Comparison of ENCODE assay signal across 24 mouse cellular contexts in the genomic region with DNA sequence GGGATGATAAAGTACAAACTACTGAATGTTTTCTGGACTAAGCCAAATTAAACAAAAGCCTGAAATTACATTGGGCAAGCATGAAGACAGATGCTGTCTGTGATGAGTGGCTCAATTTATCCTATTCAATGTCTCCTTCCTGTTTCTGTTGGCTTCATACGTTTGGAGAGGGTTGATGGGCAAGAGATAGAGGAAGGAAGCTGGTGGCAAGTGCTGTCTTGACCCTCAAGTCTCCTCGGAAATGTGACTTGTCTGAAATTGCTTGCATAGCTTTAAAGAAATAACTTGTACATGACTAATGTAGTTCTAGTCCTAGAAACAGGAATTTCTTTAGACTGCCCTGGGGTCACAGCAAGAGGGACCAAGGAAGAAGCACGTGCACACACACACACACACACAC.
A peak's percentile ranks its signal among the peaks of the same experiment; 100 is the strongest.
DNase-seq lines count a peak whose midpoint lies in the region; ATAC-seq and TF ChIP-seq lines count a peak whose summit lies in the region.
"Had no signal": no experiment of that assay in that cellular context is flagged by ENCODE, and none has a peak within 500 bp of the region (broad histone marks: within the 10 kb centered on the region; RNA-seq: fewer than 3 reads in every experiment).

No protein-coding gene starts in this region.

- DNase-seq in kidney, postnatal 0 days (ENCODE audit: low spot score) = peak; percentile 47
- peak; percentile 81 for DNase-seq in 416B (ENCODE audit: low read depth)
- peak; percentile 27 for DNase-seq in kidney, postnatal 14 days
- no peak for DNase-seq in cerebellum, adult 8-10 months
- DNase-seq: adrenal gland, postnatal 14 days; cerebellum, adult 18-20 months; gastrocnemius, postnatal 25 days; heart, postnatal 14 days; left cerebral cortex, postnatal 4 days; liver, embryonic 13.5 days; lung, postnatal 14 days; thymus, postnatal 25 days had no signal

- no peaks in the 10 kb centered on the region for H3K9me3 ChIP-seq in kidney, postnatal 0 days (replicated peaks; ENCODE audit: low read length)
- H3K9me3 ChIP-seq in kidney, embryonic 16.5 days (ENCODE audit: low read length) = no peaks in the 10 kb centered on the region
- H3K9me3 ChIP-seq: forebrain, embryonic 15.5 days; heart, embryonic 12.5 days; liver, embryonic 13.5 days; neural tube, embryonic 15.5 days had no signal

- H3K27me3 ChIP-seq in kidney, postnatal 0 days (ENCODE audit: insufficient read depth, low read length) = no peaks in the 10 kb centered on the region
- no peaks in the 10 kb centered on the region for H3K27me3 ChIP-seq in kidney, embryonic 16.5 days (ENCODE audit: insufficient read depth, low read length)
- H3K27me3 ChIP-seq: forebrain, embryonic 15.5 days; heart, embryonic 12.5 days; liver, embryonic 13.5 days; neural tube, embryonic 15.5 days had no signal

- H3K4me1 ChIP-seq in kidney, postnatal 0 days (replicated peaks; ENCODE audit: insufficient read depth, low read length) = no peaks in the 10 kb centered on the region
- H3K4me1 ChIP-seq in kidney, embryonic 16.5 days (ENCODE audit: insufficient read depth, low read length) = no peaks in the 10 kb centered on the region
- H3K4me1 ChIP-seq in bone marrow macrophage, adult 2 months (ENCODE audit: control insufficient read depth, insufficient read depth, low read length) = peaks cover 33% of the 10 kb centered on the region
- H3K4me1 ChIP-seq: forebrain, embryonic 15.5 days; neural tube, embryonic 15.5 days had no signal

- no peak overlapping the region for H3K9ac ChIP-seq in kidney, postnatal 0 days (ENCODE audit: low read depth, low read length)
- no peak overlapping the region for H3K9ac ChIP-seq in kidney, embryonic 16.5 days (replicated peaks; ENCODE audit: low read length)
- H3K9ac ChIP-seq: forebrain, embryonic 15.5 days; heart, embryonic 12.5 days; hindbrain, embryonic 14.5 days; liver, embryonic 13.5 days; neural tube, embryonic 15.5 days had no signal

- no peak overlapping the region for H3K4me3 ChIP-seq in kidney, postnatal 0 days (replicated peaks; ENCODE audit: low read depth, low read length)
- no peak overlapping the region for H3K4me3 ChIP-seq in kidney, embryonic 16.5 days (ENCODE audit: low read length)
- no peak overlapping the region for H3K4me3 ChIP-seq in bone marrow macrophage, adult 2 months (ENCODE audit: insufficient read depth, low read length)
- H3K4me3 ChIP-seq: erythroblast, embryonic 14.5 days; forebrain, embryonic 15.5 days; heart, embryonic 12.5 days; liver, embryonic 13.5 days; neural tube, embryonic 15.5 days had no signal

- ATAC-seq in kidney, postnatal 0 days (replicated peaks; ENCODE audit: low FRiP score, low read depth) = no peak
- ATAC-seq in kidney, embryonic 16.5 days (ENCODE audit: low FRiP score, low TSS enrichment) = no peak
- ATAC-seq in cerebellum, adult (ENCODE audit: insufficient number of reproducible peaks, low FRiP score, low TSS enrichment) = no peak
- ATAC-seq: activated CD4-positive, CD25-positive, alpha-beta regulatory T cell, adult 4 months; CD4-positive, CD25-positive, alpha-beta regulatory T cell, adult 4 months; forebrain, embryonic 15.5 days; intestine, embryonic 16.5 days; midbrain, embryonic 16.5 days had no signal

- TF ChIP-seq POLR2A in bone marrow macrophage, adult 2 months (IDR thresholded peaks at IDR 0.05; ENCODE audit: borderline replicate concordance, low read depth, low read length) = no peak

- H3K36me3 ChIP-seq in kidney, postnatal 0 days (ENCODE audit: insufficient read depth, low read length) = no peaks in the 10 kb centered on the region
- H3K36me3 ChIP-seq in kidney, embryonic 16.5 days (ENCODE audit: insufficient read depth, low read length) = no peaks in the 10 kb centered on the region
- H3K36me3 ChIP-seq: forebrain, embryonic 15.5 days; heart, embryonic 12.5 days; liver, embryonic 13.5 days; neural tube, embryonic 15.5 days had no signal

- TF ChIP-seq CTCF in kidney, postnatal 0 days (IDR thresholded peaks at IDR 0.05; ENCODE audit: low read depth) = no peak
- no peak for TF ChIP-seq CTCF in bone marrow macrophage, adult 2 months (IDR thresholded peaks at IDR 0.05; ENCODE audit: low read depth, low read length)

- no peak overlapping the region for H3K4me2 ChIP-seq in kidney, postnatal 0 days (ENCODE audit: low read length)
- no peak overlapping the region for H3K4me2 ChIP-seq in kidney, embryonic 16.5 days (replicated peaks; ENCODE audit: low read depth, low read length)
- H3K4me2 ChIP-seq: forebrain, embryonic 15.5 days; heart, embryonic 12.5 days; hindbrain, embryonic 14.5 days; liver, embryonic 13.5 days; neural tube, embryonic 15.5 days had no signal

- no peak overlapping the region for H3K27ac ChIP-seq in kidney, postnatal 0 days
- H3K27ac ChIP-seq in kidney, embryonic 16.5 days (ENCODE audit: low read length) = no peak overlapping the region
- H3K27ac ChIP-seq in bone marrow macrophage, adult 2 months (ENCODE audit: insufficient read depth, low read depth, low read length) = peak overlapping the region; percentile 64
- H3K27ac ChIP-seq: forebrain, embryonic 15.5 days; hindbrain, embryonic 14.5 days; liver, embryonic 13.5 days; neural tube, embryonic 15.5 days had no signal

- WGBS in kidney, postnatal 0 days = 45% methylated on average over 3 of the region's 3 CpGs
- 52% methylated on average over 3 of the region's 3 CpGs for WGBS in kidney, embryonic 16.5 days
